Mouse (Mus musculus) embryonic fibroblast, embryonic 13.5 days (primary cell): Measurements from ENCODE around the gene Ccdc126.

Source experiments
- CTCF ChIP-seq: IDR thresholded peaks from 2 replicates; pipeline ENCODE4 v1.5.1; 2011; ENCODE audit warnings: mild to moderate bottlenecking, control low read depth, low read length, moderate library complexity, borderline replicate concordance; ENCODE audit not compliant: insufficient read depth
- POLR2A ChIP-seq: IDR thresholded peaks from 2 replicates; pipeline ENCODE4 v1.6.1; 2011; ENCODE audit warnings: low read depth, mild to moderate bottlenecking, control low read depth, low read length, moderate library complexity

DNA sequence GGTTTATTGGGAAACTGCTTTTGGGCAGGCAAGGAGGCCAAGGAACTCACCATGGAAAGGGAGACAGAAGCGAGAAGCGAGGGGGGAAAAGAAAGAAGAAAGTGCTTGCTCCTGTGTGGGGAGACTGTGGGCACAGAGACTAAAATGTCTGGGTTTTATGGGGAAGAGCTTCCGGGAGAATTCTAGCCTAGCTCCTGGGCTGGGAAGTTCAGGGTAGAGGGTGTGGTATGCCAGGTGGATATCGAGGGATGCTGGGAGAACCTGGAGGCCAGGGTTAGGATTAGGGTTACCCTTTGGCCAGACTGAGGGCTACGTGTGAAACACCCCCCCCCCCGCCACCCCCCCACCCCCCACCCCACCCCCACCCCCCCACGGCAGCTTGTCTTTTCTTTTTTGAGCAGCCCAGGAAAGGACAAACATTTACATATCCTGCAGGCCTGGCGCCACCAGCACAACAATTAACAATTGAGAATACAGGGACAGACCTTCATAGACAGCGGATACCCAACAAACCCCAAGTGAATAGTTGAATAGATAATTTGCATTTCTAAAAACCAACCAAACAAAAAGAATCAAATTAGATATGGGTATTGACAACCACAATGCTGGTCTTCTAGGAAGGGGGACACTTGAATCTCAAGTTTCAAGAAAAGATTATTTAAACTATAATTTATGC lies 44.5 kb upstream of the Ccdc126 start:
- TF ChIP-seq POLR2A (no peak), CTCF (no peak)
